Mouse (Mus musculus) kidney, postnatal 0 days (tissue): ENCODE measurements around the gene Atg7. TPM values are rescaled to one million over a fixed set of nuclear protein-coding genes. Genes with fewer than 3 reads are reported as not detected.

Experiments
- ATAC-seq: fragments of 200-750 bp; cut with Nextera tagmentation; replicated peaks from 2 replicates; pipeline ENCODE4 v1.8.0; 2017; ENCODE audit warnings: low read depth, moderate number of reproducible peaks, moderate TSS enrichment, moderate library complexity; ENCODE audit not compliant: low FRiP score
- DNase-seq: peaks from one replicate; pipeline ENCODE4 v3.0.0-alpha.2; 2016; ENCODE audit warnings: low spot score
- H3K27ac ChIP-seq: fragments of 300-500 bp; sonication (generic); 2 replicates; pipeline ENCODE4 v1.5.1; 2014; ENCODE audit warnings: mild to moderate bottlenecking
- H3K27me3 ChIP-seq: fragments of 300-500 bp; sonication (generic); 2 replicates; pipeline ENCODE4 v1.6.1; 2014; ENCODE audit warnings: low read length, mixed read lengths; ENCODE audit not compliant: insufficient read depth
- H3K36me3 ChIP-seq: fragments of 300-500 bp; sonication (generic); 2 replicates; pipeline ENCODE4 v1.6.1; 2014; ENCODE audit warnings: low read length, mixed read lengths; ENCODE audit not compliant: insufficient read depth
- H3K4me1 ChIP-seq: fragments of 300-500 bp; sonication (generic); replicated peaks from 2 replicates; pipeline ENCODE4 v1.6.1; 2014; ENCODE audit warnings: antibody characterized with exemption, low read length, mixed read lengths; ENCODE audit not compliant: insufficient read depth
- H3K4me2 ChIP-seq: fragments of 300-500 bp; sonication (generic); 2 replicates; pipeline ENCODE4 v1.6.1; 2014; ENCODE audit warnings: mild to moderate bottlenecking, low read length, moderate library complexity, mixed read lengths
- H3K4me3 ChIP-seq: fragments of 300-500 bp; sonication (generic); replicated peaks from 2 replicates; pipeline ENCODE4 v1.5.1; 2014; ENCODE audit warnings: low read depth, low read length
- H3K9ac ChIP-seq: fragments of 300-500 bp; sonication (generic); 2 replicates; pipeline ENCODE4 v1.6.1; 2014; ENCODE audit warnings: low read depth, low read length
- H3K9me3 ChIP-seq: fragments of 300-500 bp; sonication (generic); replicated peaks from 2 replicates; pipeline ENCODE4 v1.6.1; 2016; ENCODE audit warnings: low read length, inconsistent platforms, mixed read lengths
- CTCF ChIP-seq: IDR thresholded peaks from 2 replicates; pipeline ENCODE4 v1.5.1; 2016; ENCODE audit warnings: antibody characterized with exemption, low read depth, mild to moderate bottlenecking, moderate library complexity
- WGBS: fragments of 180-500 bp; shearing (Covaris S2); extraction: QIAGEN DNeasy Blood & Tissue Kit; methylation state at CpG from one replicate; pipeline ENCODE4 v1.1.7; 2014; 5-methylcytosine and 5-hydroxymethylcytosine counted together
- polyA plus RNA-seq: library from polyadenylated mRNA; unstranded; fragments of >200 nt; fragmentation: Nextera tagmentation; extraction: Ambion mirVana; gene quantifications from 2 replicates; pipeline ENCODE4 v1.2.1, GENCODE M21; 2015

Gene Atg7
- polyA plus RNA-seq, 1 experiment from 2014 or later, result 19.7 TPM

- Histone ChIP-seq H3K27ac (peak overlapping the region; percentile 55; the same call in 1 of the 2 replicates), H3K36me3 (no peaks in the 10 kb centered on the region), H3K9ac (no peak overlapping the region), H3K4me3 (no peak overlapping the region), H3K9me3 (no peaks in the 10 kb centered on the region), H3K4me1 (peaks cover 8% of the 10 kb centered on the region; the same call in 1 of the 2 replicates), H3K4me2 (no peak overlapping the region), H3K27me3 (no peaks in the 10 kb centered on the region)
- 0 out of 2 replicates have a peak, but pooled peaks have one; percentile 59 for ATAC-seq
- WGBS, result 15% methylated on average over 6 of the region's 6 CpGs
- TF ChIP-seq CTCF, result no peak
- DNase-seq, result peak; percentile 81
These were observed 175.6 kb downstream of the Atg7 start for GRCm38 (mm10) chr6:114818471-114818870.

DNA sequence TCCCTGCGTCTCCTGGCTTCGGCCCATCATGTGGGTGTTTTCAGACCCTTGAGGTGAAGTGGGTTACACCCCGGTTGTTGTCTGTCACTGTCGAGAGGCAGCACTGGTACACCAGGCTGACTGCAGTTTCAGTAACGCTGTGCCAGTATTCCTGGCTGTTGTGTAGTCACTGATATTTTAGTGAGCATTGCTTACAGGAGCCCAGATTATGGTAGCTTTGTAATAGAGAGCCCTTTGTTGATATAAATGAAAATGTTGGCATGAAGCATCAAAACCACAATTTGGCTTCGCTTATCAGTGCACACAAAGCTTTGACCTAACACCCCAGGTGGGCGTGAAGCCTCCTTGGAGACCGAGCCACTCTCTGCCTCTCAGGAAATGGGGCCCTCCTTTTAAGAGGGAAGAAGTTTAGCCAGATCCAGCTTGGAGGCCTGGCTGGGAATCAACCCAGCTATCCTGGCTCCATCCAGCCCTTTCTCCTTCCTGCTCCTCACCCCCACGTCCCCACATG lies 177.1 kb downstream of the Atg7 start:
- Histone ChIP-seq H3K4me3 (no peak overlapping the region), H3K27ac (no peak overlapping the region), H3K4me2 (no peak overlapping the region), H3K4me1 (peaks cover 8% of the 10 kb centered on the region; the same call in 1 of the 2 replicates), H3K36me3 (no peaks in the 10 kb centered on the region), H3K27me3 (no peaks in the 10 kb centered on the region), H3K9ac (no peak overlapping the region), H3K9me3 (no peaks in the 10 kb centered on the region)
- ATAC-seq (no peak), DNase-seq (no peak)
- 48% methylated on average over 9 of the region's 9 CpGs for WGBS
- no peak for TF ChIP-seq CTCF

GRCm38 (mm10) chr6:114821646-114822045 lies 178.7 kb downstream of the Atg7 start:
- H3K9me3 ChIP-seq, result no peaks in the 10 kb centered on the region
- H3K27ac ChIP-seq, result no peak overlapping the region
- no peak overlapping the region for H3K9ac ChIP-seq
- no peak overlapping the region for H3K4me2 ChIP-seq
- peaks cover 8% of the 10 kb centered on the region; the same call in 1 of the 2 replicates for H3K4me1 ChIP-seq
- H3K36me3 ChIP-seq, result no peaks in the 10 kb centered on the region
- ATAC-seq (no peak), DNase-seq (no peak)
- WGBS, result 74% methylated on average over 7 of the region's 7 CpGs
- no peak overlapping the region for H3K4me3 ChIP-seq
- TF ChIP-seq CTCF, result no peak
- H3K27me3 ChIP-seq, result no peaks in the 10 kb centered on the region

DNA sequence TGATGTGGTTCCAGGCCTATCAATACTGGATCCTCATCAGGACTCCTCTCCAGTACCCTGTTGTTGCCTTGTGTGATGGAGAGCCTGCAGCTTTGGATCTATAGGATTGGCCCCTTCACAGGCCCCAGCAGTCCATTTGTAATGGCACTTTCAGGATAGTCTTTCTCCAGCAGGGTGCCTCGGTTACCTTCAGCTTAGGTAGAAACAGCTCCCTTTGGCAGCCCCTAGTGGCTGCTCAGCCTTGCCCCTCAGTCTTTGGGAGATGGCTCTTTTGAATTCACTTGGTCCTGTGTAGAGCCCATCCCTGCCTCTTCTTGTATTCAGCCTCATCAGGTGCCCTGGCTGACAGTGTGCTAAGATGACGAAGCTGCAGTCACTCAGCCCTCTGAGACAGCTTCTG lies 184.0 kb downstream of the Atg7 start:
- Histone ChIP-seq H3K4me1 (no peaks in the 10 kb centered on the region; the same call in 1 of the 2 replicates), H3K27ac (no peak overlapping the region), H3K9ac (no peak overlapping the region), H3K4me3 (no peak overlapping the region), H3K9me3 (no peaks in the 10 kb centered on the region), H3K4me2 (no peak overlapping the region), H3K27me3 (no peaks in the 10 kb centered on the region), H3K36me3 (no peaks in the 10 kb centered on the region)
- ATAC-seq, result no peak
- peak; percentile 44 for TF ChIP-seq CTCF
- DNase-seq, result no peak
- 75% methylated on average over 2 of the region's 2 CpGs for WGBS

DNA sequence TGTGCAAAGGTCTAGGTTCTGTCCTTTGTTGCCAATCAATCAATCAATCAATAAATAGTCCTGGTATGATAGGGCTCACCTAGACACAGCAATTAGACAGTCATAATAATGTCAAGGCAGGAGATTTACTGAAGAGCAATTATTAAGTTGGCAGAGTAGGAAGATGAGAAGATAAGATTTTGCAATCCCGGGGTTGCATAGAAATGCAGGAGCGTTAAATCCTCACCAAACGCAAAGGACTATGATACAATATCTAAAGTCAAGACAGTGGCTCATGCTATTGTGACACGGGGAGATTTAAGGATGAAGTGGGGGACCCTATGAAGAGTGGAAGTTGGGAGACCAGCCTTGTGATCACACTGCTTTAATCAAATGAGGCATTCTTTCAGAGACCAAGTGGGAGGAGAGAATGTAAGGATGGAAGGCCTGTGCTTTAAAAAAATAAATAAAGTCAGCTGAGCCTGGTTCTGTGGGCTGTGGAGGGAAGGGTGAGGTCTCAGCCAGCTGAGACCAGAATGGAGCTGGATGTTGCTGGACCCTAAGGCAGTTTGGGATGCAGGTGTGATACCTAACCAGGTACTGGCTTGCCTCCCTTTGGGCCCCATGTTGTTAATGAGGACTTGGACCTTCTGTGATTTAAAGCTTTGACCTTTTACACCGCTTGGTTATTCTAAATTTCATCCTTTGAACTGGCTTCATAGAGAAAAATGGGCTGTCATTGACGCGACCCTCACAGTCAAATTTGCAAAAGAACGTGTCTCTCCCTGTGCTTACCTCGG lies 187.0 kb downstream of the Atg7 start:
- Histone ChIP-seq H3K9me3 (no peaks in the 10 kb centered on the region), H3K27ac (no peak overlapping the region), H3K4me2 (no peak overlapping the region), H3K4me1 (peaks cover 23% of the 10 kb centered on the region), H3K27me3 (no peaks in the 10 kb centered on the region), H3K9ac (no peak overlapping the region), H3K36me3 (no peaks in the 10 kb centered on the region), H3K4me3 (no peak overlapping the region)
- ATAC-seq, result no peak
- 67% methylated on average over 9 of the region's 9 CpGs for WGBS
- no peak for TF ChIP-seq CTCF
- no peak for DNase-seq

DNA sequence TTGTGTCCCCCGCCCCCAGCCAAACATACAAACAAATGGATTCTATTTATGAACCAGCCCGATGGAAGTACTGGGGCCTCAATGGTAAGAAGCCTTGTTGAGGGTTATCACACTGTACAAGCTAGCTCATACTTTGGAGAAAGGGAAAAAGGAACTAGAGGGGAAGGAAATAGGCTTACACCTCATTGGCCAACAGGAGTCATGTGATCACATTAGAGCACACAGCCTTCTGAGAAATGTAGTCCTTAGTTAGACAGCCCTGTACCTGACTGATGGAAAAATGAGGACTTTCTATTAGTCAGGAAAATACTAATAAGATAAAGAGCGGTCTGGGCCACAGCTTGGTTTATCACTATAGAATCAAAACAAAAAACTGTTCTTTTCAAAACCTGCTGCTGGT lies 188.9 kb downstream of the Atg7 start:
- Histone ChIP-seq H3K27me3 (no peaks in the 10 kb centered on the region), H3K36me3 (no peaks in the 10 kb centered on the region), H3K4me2 (no peak overlapping the region), H3K4me3 (no peak overlapping the region), H3K27ac (no peak overlapping the region), H3K9me3 (no peaks in the 10 kb centered on the region), H3K9ac (no peak overlapping the region), H3K4me1 (peaks cover 36% of the 10 kb centered on the region)
- no peak for DNase-seq
- whole genome bisulfite sequencing, result 91% methylated on average over 3 of the region's 3 CpGs
- ATAC-seq, result no peak
- no peak for TF ChIP-seq CTCF
